Mouse (Mus musculus) heart, embryonic 11.5 days (tissue): ENCODE measurements at regions not wholly inside any gene's neighbourhood (a gene's known extent, or its start where the extent isn't known, plus 50 kb on each side); places are given as distances from the start of the nearest gene placed in this dataset.
"Not testable (repeated sequence)": the region's sequence is repeated elsewhere in the genome, so short reads cannot be mapped to it uniquely, and the experiment has no call there.

Source experiments
- ATAC-seq: fragments of 200-750 bp; cut with Nextera tagmentation; replicated peaks from 2 replicates; pipeline ENCODE4 v1.8.0; 2017; ENCODE audit warnings: moderate library complexity; ENCODE audit not compliant: insufficient number of reproducible peaks, low FRiP score, low TSS enrichment
- H3K27ac ChIP-seq: fragments of 300-500 bp; sonication (generic); 2 replicates; pipeline ENCODE4 v1.5.1; 2014; ENCODE audit warnings: mild to moderate bottlenecking, low read depth, low read length
- H3K27me3 ChIP-seq: fragments of 300-500 bp; sonication (generic); 2 replicates; pipeline ENCODE4 v1.6.1; 2014; ENCODE audit warnings: mild to moderate bottlenecking, low read length, mixed read lengths; ENCODE audit not compliant: control insufficient read depth, insufficient read depth
- H3K36me3 ChIP-seq: fragments of 300-500 bp; sonication (generic); 2 replicates; pipeline ENCODE4 v1.6.1; 2014; ENCODE audit warnings: mild to moderate bottlenecking, low read length, moderate library complexity, mixed read lengths; ENCODE audit not compliant: control insufficient read depth, insufficient read depth
- H3K4me1 ChIP-seq: fragments of 300-500 bp; sonication (generic); 2 replicates; pipeline ENCODE4 v1.6.1; 2014; ENCODE audit warnings: low read length; ENCODE audit not compliant: control insufficient read depth, insufficient read depth
- H3K4me2 ChIP-seq: fragments of 300-500 bp; sonication (generic); 2 replicates; pipeline ENCODE4 v1.6.1; 2014; ENCODE audit warnings: mild to moderate bottlenecking, moderate library complexity
- H3K4me3 ChIP-seq: fragments of 300-500 bp; sonication (generic); 2 replicates; pipeline ENCODE4 v1.5.1; 2014; ENCODE audit warnings: low read depth, low read length
- H3K9ac ChIP-seq: fragments of 300-500 bp; sonication (generic); 2 replicates; pipeline ENCODE4 v1.6.1; 2014; ENCODE audit warnings: mild to moderate bottlenecking, low read depth, low read length, moderate library complexity
- H3K9me3 ChIP-seq: fragments of 300-500 bp; sonication (generic); replicated peaks from 2 replicates; pipeline ENCODE4 v1.6.1; 2016; ENCODE audit warnings: low read length; ENCODE audit not compliant: control insufficient read depth
- WGBS: fragments of 180-500 bp; shearing (Covaris S2); extraction: QIAGEN DNeasy Blood & Tissue Kit; methylation state at CpG from one replicate; pipeline ENCODE4 v1.1.7; 2014; ENCODE audit not compliant: insufficient replicate concordance; 5-methylcytosine and 5-hydroxymethylcytosine counted together

GRCm38 (mm10) chr3:39830488-39831056 is 700.5 kb upstream of the Intu start:
- Histone ChIP-seq H3K9me3 (no peaks in the 10 kb centered on the region), H3K9ac (no peak overlapping the region)
- ATAC-seq = no peak

GRCm38 (mm10) chr3:39838377-39839145 is 692.5 kb upstream of the Intu start:
- Histone ChIP-seq H3K4me1 (no peaks in the 10 kb centered on the region), H3K4me2 (no peak overlapping the region), H3K9ac (no peak overlapping the region), H3K27ac (no peak overlapping the region), H3K36me3 (no peaks in the 10 kb centered on the region), H3K9me3 (no peaks in the 10 kb centered on the region), H3K4me3 (no peak overlapping the region), H3K27me3 (no peaks in the 10 kb centered on the region)
- ATAC-seq = no peak
- 63% methylated on average over 6 of the region's 6 CpGs for WGBS

More at GRCm38 (mm10) chr3:39830488-39831056, 700.5 kb upstream of the Intu start:
- no peaks in the 10 kb centered on the region for H3K36me3 ChIP-seq
- H3K27me3 ChIP-seq = no peaks in the 10 kb centered on the region
- H3K27ac ChIP-seq = no peak overlapping the region
- H3K4me2 ChIP-seq = no peak overlapping the region
- no peak overlapping the region for H3K4me3 ChIP-seq
- H3K4me1 ChIP-seq = no peaks in the 10 kb centered on the region
- 76% methylated on average over 8 of the region's 8 CpGs for WGBS

GRCm38 (mm10) chr3:39840946-39841345 is 690.1 kb upstream of the Intu start:
- no peaks in the 10 kb centered on the region for H3K27me3 ChIP-seq
- no peak overlapping the region for H3K4me2 ChIP-seq
- H3K4me1 ChIP-seq = no peaks in the 10 kb centered on the region
- WGBS = 83% methylated on average over 5 of the region's 5 CpGs
- no peaks in the 10 kb centered on the region for H3K9me3 ChIP-seq
- no peaks in the 10 kb centered on the region for H3K36me3 ChIP-seq
- H3K9ac ChIP-seq = no peak overlapping the region
- no peak overlapping the region for H3K4me3 ChIP-seq
- no peak for ATAC-seq
- no peak overlapping the region for H3K27ac ChIP-seq

- Histone ChIP-seq H3K27ac (no peak overlapping the region), H3K9ac (no peak overlapping the region), H3K4me2 (no peak overlapping the region), H3K4me1 (no peaks in the 10 kb centered on the region), H3K9me3 (no peaks in the 10 kb centered on the region), H3K27me3 (no peaks in the 10 kb centered on the region), H3K4me3 (no peak overlapping the region), H3K36me3 (no peaks in the 10 kb centered on the region)
- 76% methylated on average over 2 of the region's 2 CpGs for WGBS
- ATAC-seq = no peak
Measured at GRCm38 (mm10) chr3:39845123-39845522, 686.0 kb upstream of the Intu start.

- Histone ChIP-seq H3K9ac (no peak overlapping the region), H3K4me2 (no peak overlapping the region), H3K9me3 (no peaks in the 10 kb centered on the region), H3K27me3 (no peaks in the 10 kb centered on the region), H3K4me3 (no peak overlapping the region), H3K36me3 (no peaks in the 10 kb centered on the region), H3K27ac (no peak overlapping the region), H3K4me1 (no peaks in the 10 kb centered on the region)
- WGBS = 87% methylated on average over 6 of the region's 6 CpGs
- ATAC-seq = no peak
Measured at GRCm38 (mm10) chr3:39848829-39849228, 682.3 kb upstream of the Intu start.

GRCm38 (mm10) chr3:39857214-39857839 is 673.8 kb upstream of the Intu start:
- Histone ChIP-seq H3K36me3 (no peaks in the 10 kb centered on the region), H3K27me3 (no peaks in the 10 kb centered on the region), H3K27ac (no peak overlapping the region), H3K4me2 (no peak overlapping the region), H3K4me1 (no peaks in the 10 kb centered on the region), H3K9me3 (no peaks in the 10 kb centered on the region), H3K9ac (no peak overlapping the region), H3K4me3 (no peak overlapping the region)
- no peak for ATAC-seq
- 87% methylated on average over 8 of the region's 9 CpGs for WGBS

- H3K27me3 ChIP-seq, H3K4me1 ChIP-seq, H3K27ac ChIP-seq, H3K9me3 ChIP-seq, ATAC-seq, H3K9ac ChIP-seq, H3K4me2 ChIP-seq, H3K4me3 ChIP-seq, H3K36me3 ChIP-seq: not testable (repeated sequence)
- 54% methylated on average over 1 of the region's 1 CpGs for WGBS
Measured at GRCm38 (mm10) chr3:39876046-39876445, 655.0 kb upstream of the Intu start.

- H3K4me3 ChIP-seq = no peak overlapping the region
- H3K27ac ChIP-seq = no peak overlapping the region
- WGBS = 88% methylated on average over 4 of the region's 4 CpGs
- H3K4me1 ChIP-seq = no peaks in the 10 kb centered on the region
- H3K27me3 ChIP-seq = no peaks in the 10 kb centered on the region
- ATAC-seq = no peak
- H3K9ac ChIP-seq = no peak overlapping the region
- H3K36me3 ChIP-seq = no peaks in the 10 kb centered on the region
- H3K9me3 ChIP-seq = no peaks in the 10 kb centered on the region
- H3K4me2 ChIP-seq = no peak overlapping the region
Measured at GRCm38 (mm10) chr3:39884370-39884769, 646.7 kb upstream of the Intu start.
